Mouse (Mus musculus) megakaryocyte progenitor cell, adult 5-6 weeks (primary cell): Measurements from ENCODE around the gene 1810037I17Rik. TPM values are rescaled to one million over a fixed set of nuclear protein-coding genes. Genes with fewer than 3 reads are reported as not detected.
"Not testable (repeated sequence)": the region's sequence is repeated elsewhere in the genome, so short reads cannot be mapped to it uniquely, and the experiment has no call there.

Source experiments
- ATAC-seq: replicated peaks from 2 replicates; pipeline ENCODE4 v1.8.0; 2016; ENCODE audit warnings: mild to moderate bottlenecking, moderate TSS enrichment, inconsistent platforms; ENCODE audit not compliant: poor library complexity
- total RNA-seq, 2 experiments: library from RNA; stranded (forward) in 1 of 2; stranded (reverse) in 1 of 2; fragments of 157-497, 149-512 nt in 1 of 2; fragments of 200-1000 nt in 1 of 2; gene quantifications; 2 replicates each; pipeline versions ENCODE4 v1.2.3 to v1.2.4; 2015 to 2017

Gene 1810037I17Rik
- total RNA-seq, 2 experiments from 2014 or later, result 34.7 to 65.0 TPM

DNA sequence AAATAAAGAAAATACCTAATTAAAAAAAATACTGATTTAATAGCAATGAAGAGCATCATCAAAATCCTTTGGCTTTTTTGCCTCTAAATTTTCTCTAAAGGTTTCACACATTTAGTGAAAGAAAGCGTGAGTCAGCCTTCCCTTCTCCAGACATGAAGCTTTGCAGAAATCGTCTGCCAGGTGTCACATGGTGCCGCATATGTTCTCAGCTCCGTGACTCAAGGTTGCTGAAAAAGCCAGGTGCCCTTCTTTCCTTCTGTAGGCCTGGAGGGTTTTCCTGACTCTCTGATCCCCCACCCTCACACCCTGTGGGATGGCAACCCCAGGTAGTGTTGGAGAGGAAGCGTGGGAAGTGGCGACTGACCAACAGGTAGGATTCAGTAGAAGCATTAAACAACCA, 5.7 kb downstream of the 1810037I17Rik start:
- ATAC-seq, result no peak

DNA sequence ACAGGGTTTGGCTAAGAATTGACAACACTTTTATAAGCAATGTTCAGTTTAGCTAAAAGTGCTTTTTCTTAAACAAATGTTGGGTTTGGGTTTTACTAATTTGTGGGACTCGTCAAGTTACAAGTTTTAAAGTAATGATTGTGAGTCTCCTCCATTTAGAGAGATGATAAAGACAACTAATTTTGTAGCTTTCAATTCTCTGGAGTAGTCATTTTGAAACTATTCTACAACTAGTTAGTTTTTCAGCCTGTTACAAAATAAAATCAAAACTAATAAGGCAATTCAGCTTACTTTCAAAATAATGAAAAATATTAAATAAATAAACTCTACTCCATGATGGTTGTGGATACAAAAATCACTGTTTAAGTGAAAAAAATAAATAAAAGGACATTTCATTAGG, 8.5 kb downstream of the 1810037I17Rik start:
- no peak for ATAC-seq

DNA sequence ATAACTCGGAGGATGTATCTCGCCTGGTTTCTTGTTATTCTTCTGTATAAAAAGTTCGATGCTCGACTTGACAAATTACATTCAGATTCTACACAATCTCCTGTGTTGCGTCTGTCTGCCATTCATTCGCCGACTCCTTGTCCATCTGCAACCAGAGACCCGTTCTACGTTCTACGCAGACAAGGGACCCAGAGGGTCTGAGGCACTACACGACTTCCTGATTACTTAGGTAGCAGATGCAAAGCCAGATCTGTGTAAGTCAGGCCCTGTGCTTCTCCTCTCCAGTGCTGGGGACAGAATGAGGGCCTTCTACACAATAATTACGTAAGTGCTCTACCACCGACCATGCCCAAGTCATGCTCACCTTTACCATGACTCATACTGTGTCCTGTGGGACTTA, 13.2 kb downstream of the 1810037I17Rik start:
- not testable (repeated sequence) for ATAC-seq

DNA sequence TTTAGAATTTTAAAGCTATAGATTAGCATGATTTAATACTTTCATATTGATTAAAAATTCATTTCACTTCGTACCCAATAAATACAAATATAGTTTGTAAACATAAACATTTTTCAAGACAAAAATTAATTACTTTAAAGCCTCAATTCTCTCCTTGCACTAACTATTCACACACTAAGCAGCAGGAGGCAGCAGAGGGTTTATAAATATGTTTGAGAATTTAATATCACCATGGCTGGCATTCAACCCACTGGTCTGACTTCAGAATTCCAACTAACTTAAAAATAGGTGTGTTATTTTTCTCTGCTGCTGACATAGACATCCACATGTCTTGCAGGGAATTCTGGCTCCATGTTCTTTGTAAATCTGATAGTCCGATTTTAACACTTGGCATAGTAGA, 15.2 kb downstream of the 1810037I17Rik start:
- peak; percentile 94 for ATAC-seq

DNA sequence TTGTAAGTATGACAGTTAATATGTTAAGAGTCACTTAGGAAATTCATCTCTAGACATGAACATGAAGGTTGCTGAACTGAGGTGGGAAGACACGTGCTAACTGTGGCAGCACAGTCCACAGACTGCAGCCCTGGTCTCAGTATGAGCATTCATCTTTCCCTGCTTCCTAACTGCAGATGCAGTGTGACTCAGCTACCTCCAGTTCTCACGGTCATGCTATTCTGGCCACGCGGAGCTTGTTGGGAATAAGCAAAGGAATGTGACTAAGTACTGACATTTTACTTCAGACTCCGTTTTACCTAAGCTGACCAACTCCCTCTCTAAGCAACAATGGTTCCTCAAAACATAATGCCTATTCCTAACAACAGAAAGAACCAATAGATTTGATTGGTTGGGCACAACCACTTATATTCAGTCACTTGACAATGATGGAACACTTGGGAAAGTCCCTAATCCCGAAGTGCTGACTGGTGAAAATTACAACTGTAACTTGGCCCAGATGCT, 19.4 kb downstream of the 1810037I17Rik start:
- no peak for ATAC-seq

DNA sequence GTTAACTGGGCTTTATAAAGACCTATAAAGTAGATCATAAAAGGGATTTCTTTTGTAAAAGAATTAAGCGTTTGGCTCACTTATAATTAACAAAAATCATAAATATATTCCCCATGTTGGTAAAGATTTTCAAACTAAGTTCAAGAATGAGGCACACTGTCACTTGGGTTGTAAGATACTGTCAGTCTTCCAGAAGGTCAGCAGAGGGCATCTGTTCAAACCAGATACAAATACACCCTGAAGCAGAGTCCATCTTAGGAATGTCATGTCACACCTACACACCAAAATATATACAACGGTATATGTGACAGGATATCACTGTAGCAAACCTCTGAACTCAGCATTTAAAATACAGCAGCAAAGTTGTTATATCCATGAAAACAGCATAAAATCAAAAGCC, 26.1 kb downstream of the 1810037I17Rik start:
- 0 out of 2 replicates have a peak, but pooled peaks have one; percentile 39 for ATAC-seq

DNA sequence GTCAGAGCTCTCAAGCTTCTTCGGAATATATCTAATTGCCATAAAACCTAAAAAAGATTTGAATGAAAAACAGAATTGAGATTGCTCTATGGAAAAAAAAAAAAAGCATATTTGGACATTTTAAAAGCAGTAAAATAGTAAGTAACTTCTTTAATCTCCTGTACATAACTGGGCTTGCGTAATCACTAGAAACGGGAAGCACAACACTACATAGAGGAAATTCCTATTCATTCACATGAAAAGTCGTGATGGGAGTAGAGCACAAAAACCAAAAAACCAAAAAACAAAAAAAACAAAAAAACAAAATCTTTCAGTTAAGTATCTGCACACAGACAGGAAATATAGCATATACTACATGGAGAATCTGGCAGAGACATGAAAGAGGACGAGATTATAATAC, 40.3 kb downstream of the 1810037I17Rik start:
- ATAC-seq, result peak; percentile 82

DNA sequence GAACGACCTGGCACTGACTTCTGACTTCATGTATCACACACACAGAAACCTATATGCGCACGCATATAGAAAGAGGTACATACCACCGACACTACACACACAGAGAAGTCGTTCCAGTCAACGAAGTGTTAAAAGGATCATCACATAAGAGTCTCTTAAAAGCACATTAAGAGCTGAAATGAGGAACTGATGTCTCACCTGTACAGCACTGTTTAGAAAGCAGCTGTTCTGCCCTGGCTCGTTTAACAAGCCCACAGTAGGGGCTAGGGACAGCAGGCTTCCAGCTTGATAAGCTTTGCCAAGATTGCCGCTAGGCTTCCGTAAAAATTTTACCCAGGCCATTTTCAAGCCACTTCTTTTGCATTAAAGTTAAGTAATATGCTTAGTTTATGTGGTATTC, 44.4 kb downstream of the 1810037I17Rik start:
- ATAC-seq, result no peak

DNA sequence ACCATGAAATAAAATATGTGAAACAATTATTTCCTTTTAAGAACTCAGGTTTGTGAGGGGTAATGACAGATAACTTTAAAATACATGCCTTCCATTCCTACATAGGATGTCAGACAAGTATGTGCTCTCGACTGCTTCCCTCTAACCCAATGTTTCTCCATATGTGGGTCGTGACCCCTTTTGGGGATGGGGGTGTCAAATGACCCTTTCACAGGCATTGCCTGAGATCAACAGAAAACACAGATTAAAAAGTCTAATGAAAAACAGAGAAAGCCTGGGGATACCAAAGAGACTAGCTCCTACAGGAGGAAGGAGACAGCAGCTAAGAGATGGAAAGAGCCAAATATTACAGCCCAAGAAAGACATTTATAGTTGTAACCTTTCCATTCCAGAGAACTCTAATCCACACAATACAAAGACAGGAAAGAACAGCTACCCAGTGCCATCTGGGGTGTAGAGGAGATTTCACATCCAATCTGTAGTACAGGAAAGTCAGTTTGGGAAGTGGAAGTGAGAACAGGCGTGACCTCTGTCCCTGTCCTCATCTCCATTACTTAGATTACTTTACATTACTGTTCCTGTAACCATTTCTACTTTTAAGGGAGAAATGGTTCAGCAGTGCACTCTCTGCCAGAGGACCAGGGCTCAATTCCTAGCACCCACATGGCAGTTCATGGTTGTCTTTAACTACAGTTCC, 48.3 kb downstream of the 1810037I17Rik start:
- peak; percentile 64 for ATAC-seq

DNA sequence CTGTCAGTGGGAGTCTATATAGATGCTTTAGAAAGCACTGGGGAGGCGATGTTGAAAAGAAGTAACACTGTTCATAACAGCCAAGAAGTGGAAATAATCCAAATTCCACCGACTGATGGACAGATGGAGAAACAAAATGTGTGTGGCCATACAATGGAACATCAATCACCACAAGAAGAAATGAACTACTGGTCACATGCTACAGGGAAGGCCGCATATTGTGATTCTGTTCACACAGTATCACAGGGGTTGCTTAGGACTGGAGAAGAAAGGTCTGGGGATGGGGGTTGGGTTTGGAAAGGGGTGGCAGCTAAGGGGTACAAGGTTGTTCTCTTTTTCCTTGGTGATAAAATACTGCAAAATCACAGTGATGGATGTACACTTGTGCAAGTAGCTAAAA, 50.8 kb downstream of the 1810037I17Rik start:
- no peak for ATAC-seq

DNA sequence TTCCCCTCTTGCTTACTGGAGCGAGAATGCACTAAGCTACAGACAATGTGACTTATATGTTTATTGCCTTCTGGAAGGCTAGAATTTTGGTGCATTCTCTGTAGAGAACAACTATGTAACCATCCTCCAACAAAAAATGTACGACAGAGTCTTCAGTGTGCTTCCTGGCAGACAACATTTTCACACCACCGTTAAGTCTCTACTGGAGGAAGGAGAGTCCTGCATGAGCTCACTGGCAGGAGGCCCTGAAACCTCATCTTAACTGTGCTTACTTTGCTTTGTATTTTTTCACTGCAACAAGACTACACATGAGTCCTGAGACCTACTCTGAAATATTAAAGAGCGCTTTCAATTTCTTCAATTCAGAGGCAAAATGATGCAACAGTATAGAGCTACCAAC, 51.4 kb downstream of the 1810037I17Rik start:
- ATAC-seq, result no peak

Other genes starting within 250 kb of the 1810037I17Rik start
- 1.1 TPM in 2 replicates for gene Pde5a, start 195.3 kb upstream of the 1810037I17Rik start, total RNA-seq (2015)
- 1.2 and 1.3 TPM in 2 replicates for gene Pde5a, start 195.3 kb upstream of the 1810037I17Rik start, total RNA-seq (2017)
- not detected in 2 replicates for gene Fabp2, start 29.1 kb upstream of the 1810037I17Rik start, total RNA-seq (2015)
- gene Fabp2, start 29.1 kb upstream of the 1810037I17Rik start, total RNA-seq (2017), result not detected in 2 replicates
- gene Gm10959, start 4.8 kb upstream of the 1810037I17Rik start, total RNA-seq (2015), result not detected in 2 replicates
- gene Gm10959, start 4.8 kb upstream of the 1810037I17Rik start, total RNA-seq (2017), result not detected in 2 replicates
- 5.6 and 6.9 TPM in 2 replicates for gene Usp53, start 60.3 kb downstream of the 1810037I17Rik start, total RNA-seq (2015)
- gene Usp53, start 60.3 kb downstream of the 1810037I17Rik start, total RNA-seq (2017), result 4.5 and 5.7 TPM in 2 replicates
- not detected in 2 replicates for gene Myoz2, start 110.8 kb downstream of the 1810037I17Rik start, total RNA-seq (2015)
- gene Myoz2, start 110.8 kb downstream of the 1810037I17Rik start, total RNA-seq (2017), result not detected in 2 replicates